Mouse (Mus musculus) midbrain, embryonic 10.5 days (tissue): Measurements from ENCODE around the gene Rcor1. TPM values are rescaled to one million over a fixed set of nuclear protein-coding genes. Genes with fewer than 3 reads are reported as not detected.
A peak's percentile ranks its signal among the peaks of the same experiment; 100 is the strongest.

Source experiments
- DNase-seq: peaks from one replicate; pipeline ENCODE4 v3.0.0-alpha.2; 2017; ENCODE audit warnings: low spot score
- H3K27ac ChIP-seq: fragments of 300-500 bp; sonication (generic); replicated peaks from 2 replicates; pipeline ENCODE4 v1.5.1; 2016; ENCODE audit warnings: mild to moderate bottlenecking
- H3K27me3 ChIP-seq: fragments of 300-500 bp; sonication (generic); 2 replicates; pipeline ENCODE4 v1.6.1; 2016; ENCODE audit warnings: low read depth, mild to moderate bottlenecking; ENCODE audit not compliant: poor library complexity, severe bottlenecking
- H3K36me3 ChIP-seq: fragments of 300-500 bp; sonication (generic); 2 replicates; pipeline ENCODE4 v1.6.1; 2016; ENCODE audit warnings: mild to moderate bottlenecking, moderate library complexity
- H3K4me1 ChIP-seq: fragments of 300-500 bp; sonication (generic); 2 replicates; pipeline ENCODE4 v1.6.1; 2016
- H3K4me3 ChIP-seq: fragments of 300-500 bp; sonication (generic); 2 replicates; pipeline ENCODE4 v1.5.1; 2016; ENCODE audit warnings: mild to moderate bottlenecking, moderate library complexity
- H3K9me3 ChIP-seq: fragments of 300-500 bp; sonication (generic); replicated peaks from 2 replicates; pipeline ENCODE4 v1.6.1; 2016; ENCODE audit warnings: mild to moderate bottlenecking
- WGBS: fragments of 180-500 bp; shearing (Covaris S2); methylation state at CpG from one replicate; pipeline ENCODE4 v1.1.7; 2016; 5-methylcytosine and 5-hydroxymethylcytosine counted together
- polyA plus RNA-seq: library from polyadenylated mRNA; unstranded; fragments of >200 nt; fragmentation: Nextera tagmentation; extraction: Ambion mirVana; gene quantifications from 2 replicates; pipeline ENCODE4 v1.2.1, GENCODE M21; 2016

Rcor1 gene
- polyA plus RNA-seq, 1 experiment from 2014 or later, result 5.9 TPM

GRCm38 (mm10) chr12:111151422-111152156 is 112.4 kb downstream of the Rcor1 start:
- H3K4me3 ChIP-seq, result no peak overlapping the region
- H3K36me3 ChIP-seq, result no peaks in the 10 kb centered on the region
- no peak overlapping the region for H3K27ac ChIP-seq
- H3K4me1 ChIP-seq, result peaks cover 11% of the 10 kb centered on the region
- WGBS, result 89% methylated on average over 5 of the region's 5 CpGs
- peaks cover 8% of the 10 kb centered on the region; the same call in 1 of the 2 replicates for H3K27me3 ChIP-seq
- DNase-seq, result no peak
- H3K9me3 ChIP-seq, result no peaks in the 10 kb centered on the region

DNA sequence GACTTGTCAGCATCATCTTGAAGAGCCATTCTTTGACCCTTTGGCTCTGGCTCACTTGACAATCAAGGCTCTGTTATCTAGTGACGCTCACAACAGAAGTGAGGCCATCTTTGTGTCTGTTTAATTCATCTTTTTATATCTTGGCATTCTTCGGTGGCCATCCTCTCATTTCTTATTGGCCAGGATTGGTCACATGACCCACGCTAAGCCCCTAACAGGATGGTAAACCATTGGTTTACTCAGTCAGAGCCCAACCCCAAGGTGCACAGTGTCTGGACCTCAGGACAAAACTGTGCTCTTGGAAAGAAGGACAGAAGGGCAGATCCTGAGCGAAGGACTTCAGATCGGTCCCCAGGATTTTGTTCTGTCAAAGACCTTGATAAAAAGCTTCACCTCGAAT is 113.4 kb downstream of the Rcor1 start:
- Histone ChIP-seq H3K27ac (no peak overlapping the region), H3K4me1 (peaks cover 1% of the 10 kb centered on the region; the same call in 1 of the 2 replicates), H3K36me3 (no peaks in the 10 kb centered on the region), H3K4me3 (no peak overlapping the region), H3K27me3 (peaks cover 3% of the 10 kb centered on the region; the same call in 1 of the 2 replicates), H3K9me3 (no peaks in the 10 kb centered on the region)
- WGBS, result 91% methylated on average over 6 of the region's 6 CpGs
- DNase-seq, result no peak

- no peak overlapping the region for H3K4me3 ChIP-seq
- no peak for DNase-seq
- WGBS, result 82% methylated on average over 7 of the region's 7 CpGs
- no peaks in the 10 kb centered on the region for H3K27me3 ChIP-seq
- no peaks in the 10 kb centered on the region for H3K9me3 ChIP-seq
- H3K27ac ChIP-seq, result 0 out of 2 replicates have a peak overlapping the region, but pooled peaks have one; percentile 46
- H3K36me3 ChIP-seq, result no peaks in the 10 kb centered on the region
- no peaks in the 10 kb centered on the region for H3K4me1 ChIP-seq
These were observed 114.0 kb downstream of the Rcor1 start for GRCm38 (mm10) chr12:111152981-111153710.

GRCm38 (mm10) chr12:111153946-111154345 is 114.8 kb downstream of the Rcor1 start:
- no peak overlapping the region for H3K27ac ChIP-seq
- H3K4me1 ChIP-seq, result no peaks in the 10 kb centered on the region
- DNase-seq, result no peak
- 88% methylated on average over 5 of the region's 5 CpGs for WGBS
- no peaks in the 10 kb centered on the region for H3K9me3 ChIP-seq
- H3K36me3 ChIP-seq, result no peaks in the 10 kb centered on the region
- no peaks in the 10 kb centered on the region for H3K27me3 ChIP-seq
- no peak overlapping the region for H3K4me3 ChIP-seq

DNA sequence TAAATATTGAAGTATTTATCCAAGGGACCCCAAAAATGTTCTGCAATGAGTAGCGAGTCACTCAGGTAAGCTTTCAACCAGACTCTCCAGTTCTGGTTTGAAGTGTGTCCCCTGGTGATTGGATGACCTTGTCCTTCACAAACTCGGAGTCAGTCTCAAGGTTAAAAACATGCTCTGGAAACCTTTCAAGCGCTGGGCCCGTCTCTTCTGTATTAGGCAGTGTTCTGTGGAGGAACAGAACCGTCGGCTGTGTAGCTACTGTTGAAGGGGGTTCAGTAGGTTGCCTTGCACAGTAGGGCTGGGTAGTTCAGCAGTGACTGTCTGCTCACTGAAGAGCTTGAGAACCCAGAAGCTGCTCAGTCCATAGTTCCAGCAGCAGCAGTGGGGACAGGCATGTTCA is 115.5 kb downstream of the Rcor1 start:
- H3K4me1 ChIP-seq, result peaks cover under 1% of the 10 kb centered on the region; the same call in 1 of the 2 replicates
- H3K4me3 ChIP-seq, result no peak overlapping the region
- no peaks in the 10 kb centered on the region for H3K27me3 ChIP-seq
- H3K27ac ChIP-seq, result no peak overlapping the region
- no peak for DNase-seq
- H3K36me3 ChIP-seq, result no peaks in the 10 kb centered on the region
- 91% methylated on average over 6 of the region's 6 CpGs for WGBS
- no peaks in the 10 kb centered on the region for H3K9me3 ChIP-seq

DNA sequence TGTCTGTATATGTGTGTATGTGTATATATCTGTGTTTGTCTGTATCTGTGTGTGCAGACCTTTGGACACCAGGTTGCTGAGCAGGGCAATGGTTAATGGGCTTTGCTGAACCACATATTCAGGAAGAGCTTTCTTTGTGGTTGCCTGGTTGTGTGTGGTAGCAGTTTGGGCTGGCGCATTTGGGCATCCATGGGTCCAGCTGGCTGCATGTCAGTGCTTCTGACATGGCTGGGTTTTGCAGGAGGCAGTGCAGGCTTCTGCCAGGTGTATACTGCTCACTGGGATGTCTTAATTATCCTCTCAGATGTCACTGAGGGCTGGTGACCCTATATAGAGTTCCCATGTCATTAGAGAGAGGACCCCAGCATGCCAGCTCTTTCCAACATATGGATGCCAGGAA is 116.6 kb downstream of the Rcor1 start:
- DNase-seq, result no peak
- Histone ChIP-seq H3K4me1 (peaks cover 9% of the 10 kb centered on the region), H3K4me3 (no peak overlapping the region), H3K36me3 (no peaks in the 10 kb centered on the region), H3K27ac (no peak overlapping the region), H3K9me3 (no peaks in the 10 kb centered on the region), H3K27me3 (no peaks in the 10 kb centered on the region)
- 76% methylated on average over 1 of the region's 1 CpGs for WGBS

- Histone ChIP-seq H3K9me3 (no peaks in the 10 kb centered on the region), H3K4me3 (no peak overlapping the region), H3K4me1 (peaks cover 41% of the 10 kb centered on the region), H3K27me3 (no peaks in the 10 kb centered on the region), H3K36me3 (no peaks in the 10 kb centered on the region), H3K27ac (0 out of 2 replicates have a peak overlapping the region, but pooled peaks have one; percentile 23)
- DNase-seq, result no peak
- WGBS, result 79% methylated on average over 12 of the region's 12 CpGs
These were observed 120.7 kb downstream of the Rcor1 start for GRCm38 (mm10) chr12:111159659-111160428.

DNA sequence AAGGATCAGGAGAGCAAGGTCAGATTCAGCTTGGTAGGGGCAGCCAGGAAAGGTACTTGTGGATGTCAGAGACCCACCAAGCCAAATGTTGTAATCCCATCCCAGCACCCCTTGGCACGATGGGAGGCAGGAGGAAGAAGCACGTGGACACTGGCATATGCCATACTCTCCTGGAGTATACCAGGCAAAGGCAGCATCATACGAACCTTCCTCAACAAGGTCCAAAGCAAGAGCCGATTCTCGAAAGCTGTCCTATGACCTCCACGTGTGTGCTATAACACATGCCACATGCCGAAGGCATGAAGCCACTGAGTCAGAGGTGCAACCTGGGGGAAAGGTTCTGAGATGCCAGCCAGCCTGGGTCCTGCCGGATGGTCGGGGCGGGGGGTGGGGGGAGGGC is 121.7 kb downstream of the Rcor1 start:
- Histone ChIP-seq H3K27ac (no peak overlapping the region), H3K4me3 (no peak overlapping the region), H3K27me3 (no peaks in the 10 kb centered on the region), H3K36me3 (no peaks in the 10 kb centered on the region), H3K4me1 (peaks cover 51% of the 10 kb centered on the region), H3K9me3 (no peaks in the 10 kb centered on the region)
- 90% methylated on average over 10 of the region's 10 CpGs for WGBS
- DNase-seq, result no peak

- Histone ChIP-seq H3K4me1 (peaks cover 54% of the 10 kb centered on the region), H3K27me3 (no peaks in the 10 kb centered on the region), H3K36me3 (no peaks in the 10 kb centered on the region), H3K27ac (peak overlapping the region; percentile 86), H3K9me3 (no peaks in the 10 kb centered on the region), H3K4me3 (peak overlapping the region; percentile 38)
- no peak for DNase-seq
- WGBS, result 37% methylated on average over 7 of the region's 7 CpGs
These were observed 122.8 kb downstream of the Rcor1 start for GRCm38 (mm10) chr12:111161943-111162311.

DNA sequence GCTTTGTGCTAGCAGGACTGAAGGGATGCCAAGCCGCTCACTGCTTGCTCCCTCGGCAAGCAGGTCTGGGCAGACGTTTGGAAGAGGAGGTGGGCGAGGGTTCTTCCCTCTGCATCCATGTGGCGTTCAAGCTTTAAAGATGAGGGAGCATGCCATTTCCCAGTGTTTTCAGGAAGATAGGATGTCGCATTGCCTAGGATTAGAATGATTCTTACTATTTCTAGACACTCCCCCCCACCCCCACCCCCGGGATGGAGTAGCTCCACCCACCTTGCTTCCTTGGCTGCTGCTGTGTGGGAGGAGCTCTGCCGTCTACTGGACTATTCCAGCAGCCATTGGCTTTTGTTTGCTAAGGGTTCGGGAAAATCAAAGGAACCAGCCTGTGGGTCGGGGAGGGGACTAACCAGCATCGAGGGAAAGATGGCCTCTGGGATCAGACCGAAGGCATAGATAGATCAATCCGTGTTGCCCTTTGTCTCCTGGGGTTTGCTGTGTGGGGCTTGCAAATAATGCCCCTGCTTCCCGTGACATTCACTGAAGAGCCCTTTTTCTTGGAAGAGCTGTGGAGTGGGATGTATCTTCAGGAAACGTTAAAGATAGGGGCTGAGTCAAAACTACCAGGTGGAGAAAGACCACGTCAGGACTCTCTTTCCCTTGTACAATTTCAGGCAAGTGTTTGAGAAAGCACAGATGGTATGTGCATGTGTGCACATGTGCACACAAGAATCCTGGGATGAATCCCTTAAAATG is 123.3 kb downstream of the Rcor1 start:
- no peaks in the 10 kb centered on the region for H3K9me3 ChIP-seq
- no peaks in the 10 kb centered on the region for H3K27me3 ChIP-seq
- H3K36me3 ChIP-seq, result no peaks in the 10 kb centered on the region
- H3K4me1 ChIP-seq, result peaks cover 59% of the 10 kb centered on the region
- WGBS, result 10% methylated on average over 16 of the region's 16 CpGs
- peak; percentile 66 for DNase-seq
- peak overlapping the region; percentile 86 for H3K27ac ChIP-seq
- H3K4me3 ChIP-seq, result peak overlapping the region; percentile 38

DNA sequence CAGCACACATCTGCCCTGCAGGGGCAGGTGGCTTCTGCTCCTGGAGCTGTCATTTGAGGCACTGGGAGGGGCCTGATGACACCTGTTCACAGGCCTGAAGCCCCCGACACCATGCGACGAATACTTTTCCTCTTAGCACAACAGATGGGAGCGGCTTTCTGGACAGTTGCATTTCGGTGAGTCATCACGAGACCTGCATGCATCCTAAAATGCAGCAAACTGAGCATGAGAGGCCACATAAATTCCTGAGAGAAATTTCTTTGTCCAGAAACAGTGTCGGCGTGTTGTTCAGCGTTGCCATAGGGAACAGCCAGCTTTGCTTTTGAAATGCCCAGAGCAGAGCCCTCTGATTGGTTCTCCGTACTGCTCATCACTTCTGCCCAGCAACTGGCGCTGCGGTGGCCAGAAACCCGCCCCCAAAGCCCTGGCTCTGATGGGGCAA is 125.2 kb downstream of the Rcor1 start:
- Histone ChIP-seq H3K4me3 (peak overlapping the region; percentile 45), H3K9me3 (no peaks in the 10 kb centered on the region), H3K27me3 (no peaks in the 10 kb centered on the region), H3K27ac (peak overlapping the region; percentile 92), H3K36me3 (no peaks in the 10 kb centered on the region), H3K4me1 (peaks cover 71% of the 10 kb centered on the region)
- WGBS, result 4% methylated on average over 13 of the region's 13 CpGs
- DNase-seq, result peak; percentile 91
